Mouse (Mus musculus) lung, embryonic 16.5 days (tissue): ENCODE data around the gene Bpgm. TPM values are rescaled to one million over a fixed set of nuclear protein-coding genes. Genes with fewer than 3 reads are reported as not detected.

ENCODE experiments used
- ATAC-seq: fragments of 200-750 bp; cut with Nextera tagmentation; 2 replicates; pipeline ENCODE4 v1.8.0; 2017; ENCODE audit warnings: low read depth, mild to moderate bottlenecking, moderate library complexity
- H3K27ac ChIP-seq: fragments of 300-500 bp; sonication (generic); 2 replicates; pipeline ENCODE4 v1.5.1; 2014; ENCODE audit warnings: mild to moderate bottlenecking, control low read depth, low read length
- H3K27me3 ChIP-seq: fragments of 300-500 bp; sonication (generic); 2 replicates; pipeline ENCODE4 v1.6.1; 2014; ENCODE audit warnings: low read depth, low read length, mixed read lengths; ENCODE audit not compliant: control insufficient read depth, insufficient read depth
- H3K36me3 ChIP-seq: fragments of 300-500 bp; sonication (generic); 2 replicates; pipeline ENCODE4 v1.6.1; 2014; ENCODE audit warnings: low read length; ENCODE audit not compliant: control insufficient read depth, insufficient read depth
- H3K4me1 ChIP-seq: fragments of 300-500 bp; sonication (generic); replicated peaks from 2 replicates; pipeline ENCODE4 v1.6.1; 2014; ENCODE audit warnings: low read length, mixed read lengths; ENCODE audit not compliant: control insufficient read depth, insufficient read depth
- H3K4me2 ChIP-seq: fragments of 300-500 bp; sonication (generic); 2 replicates; pipeline ENCODE4 v1.6.1; 2014; ENCODE audit warnings: low read depth, low read length, control low read depth
- H3K4me3 ChIP-seq: fragments of 300-500 bp; sonication (generic); 2 replicates; pipeline ENCODE4 v1.5.1; 2014; ENCODE audit warnings: mild to moderate bottlenecking, low read length, control low read depth
- H3K9ac ChIP-seq: fragments of 300-500 bp; sonication (generic); 2 replicates; pipeline ENCODE4 v1.6.1; 2014; ENCODE audit warnings: low read length, control low read depth
- H3K9me3 ChIP-seq: fragments of 300-500 bp; sonication (generic); 2 replicates; pipeline ENCODE4 v1.6.1; 2016; ENCODE audit warnings: low read length; ENCODE audit not compliant: control insufficient read depth
- WGBS: fragments of 180-500 bp; shearing (Covaris S2); extraction: QIAGEN DNeasy Blood & Tissue Kit; methylation state at CpG from one replicate; pipeline ENCODE4 v1.1.7; 2014; 5-methylcytosine and 5-hydroxymethylcytosine counted together
- polyA plus RNA-seq: library from polyadenylated mRNA; unstranded; fragments of >200 nt; fragmentation: Nextera tagmentation; extraction: Ambion mirVana; gene quantifications from 2 replicates; pipeline ENCODE4 v1.2.1, GENCODE M21; 2015

The Bpgm gene
- polyA plus RNA-seq, 1 experiment from 2014 or later = 65.1 TPM

DNA sequence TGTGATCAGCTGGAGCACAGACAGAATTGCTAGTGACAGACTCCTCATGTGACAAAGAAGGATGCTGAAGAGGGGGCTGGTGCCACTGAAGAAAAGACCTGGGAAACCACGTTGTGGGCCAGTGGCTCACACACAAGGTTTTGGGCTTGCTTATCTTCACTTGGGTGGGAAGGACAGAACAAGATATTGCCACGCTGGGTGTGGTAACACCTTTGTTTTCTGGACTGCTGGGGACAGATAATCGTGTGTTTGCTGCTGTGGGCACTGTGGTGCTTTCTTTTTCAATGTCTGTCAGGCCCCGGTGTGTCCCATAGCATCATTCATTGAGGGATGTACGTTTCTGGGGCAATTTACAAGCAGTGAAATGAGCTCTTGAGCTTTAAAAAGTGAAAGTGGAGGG lies 41.7 kb downstream of the Bpgm start:
- Histone ChIP-seq H3K9me3 (no peaks in the 10 kb centered on the region), H3K27me3 (no peaks in the 10 kb centered on the region), H3K27ac (no peak overlapping the region), H3K4me3 (no peak overlapping the region), H3K4me1 (0 out of 2 replicates have a peak, but pooled peaks cover 4% of the 10 kb centered on the region), H3K4me2 (no peak overlapping the region), H3K36me3 (no peaks in the 10 kb centered on the region), H3K9ac (no peak overlapping the region)
- WGBS = 82% methylated on average over 5 of the region's 5 CpGs
- ATAC-seq = no peak

DNA sequence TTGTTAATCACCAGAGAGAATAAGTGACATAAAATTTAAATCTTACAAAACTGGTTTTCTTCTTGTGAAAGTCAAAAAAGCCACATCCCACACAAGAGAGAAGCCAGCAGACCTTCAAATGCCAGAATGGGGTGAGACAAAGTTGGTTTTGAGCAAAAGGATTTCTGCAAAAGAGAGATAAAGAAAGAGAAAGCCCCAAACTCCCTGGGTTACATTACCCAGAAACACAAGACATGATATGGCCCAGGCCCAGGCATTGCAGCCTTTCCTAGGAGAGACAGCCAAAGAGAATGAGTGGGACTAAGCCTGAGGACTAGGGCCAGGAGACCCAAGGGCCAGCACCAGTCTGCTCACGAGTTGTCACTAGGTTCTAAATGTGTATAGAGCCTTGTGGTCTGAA lies 43.1 kb downstream of the Bpgm start:
- 0 out of 2 replicates have a peak, but pooled peaks cover 4% of the 10 kb centered on the region for H3K4me1 ChIP-seq
- no peak overlapping the region for H3K27ac ChIP-seq
- H3K27me3 ChIP-seq = no peaks in the 10 kb centered on the region
- no peak overlapping the region for H3K4me3 ChIP-seq
- H3K36me3 ChIP-seq = no peaks in the 10 kb centered on the region
- no peak for ATAC-seq
- 70% methylated on average over 1 of the region's 1 CpGs for WGBS
- H3K9me3 ChIP-seq = no peaks in the 10 kb centered on the region
- H3K4me2 ChIP-seq = no peak overlapping the region
- H3K9ac ChIP-seq = no peak overlapping the region

GRCm38 (mm10) chr6:34520491-34520890 lies 44.5 kb downstream of the Bpgm start:
- Histone ChIP-seq H3K36me3 (no peaks in the 10 kb centered on the region), H3K4me1 (no peaks in the 10 kb centered on the region), H3K4me3 (no peak overlapping the region), H3K27me3 (no peaks in the 10 kb centered on the region), H3K9ac (no peak overlapping the region), H3K27ac (no peak overlapping the region), H3K9me3 (no peaks in the 10 kb centered on the region), H3K4me2 (no peak overlapping the region)
- ATAC-seq = no peak
- 71% methylated on average over 2 of the region's 2 CpGs for WGBS

GRCm38 (mm10) chr6:34520912-34521311 lies 44.9 kb downstream of the Bpgm start:
- no peak overlapping the region for H3K27ac ChIP-seq

GRCm38 (mm10) chr6:34523476-34523875 lies 47.5 kb downstream of the Bpgm start:
- WGBS = 59% methylated on average over 5 of the region's 5 CpGs
- H3K9ac ChIP-seq = no peak overlapping the region

More at GRCm38 (mm10) chr6:34520912-34521311, 44.9 kb downstream of the Bpgm start:
- H3K9ac ChIP-seq = no peak overlapping the region
- no peak for ATAC-seq
- no peaks in the 10 kb centered on the region for H3K9me3 ChIP-seq
- H3K27me3 ChIP-seq = no peaks in the 10 kb centered on the region
- no peaks in the 10 kb centered on the region for H3K4me1 ChIP-seq
- no peak overlapping the region for H3K4me3 ChIP-seq
- 49% methylated on average over 6 of the region's 6 CpGs for WGBS
- no peak overlapping the region for H3K4me2 ChIP-seq
- H3K36me3 ChIP-seq = no peaks in the 10 kb centered on the region

GRCm38 (mm10) chr6:34525499-34525924 lies 49.5 kb downstream of the Bpgm start:
- H3K4me1 ChIP-seq = no peaks in the 10 kb centered on the region
- H3K9ac ChIP-seq = no peak overlapping the region
- no peaks in the 10 kb centered on the region for H3K27me3 ChIP-seq
- H3K36me3 ChIP-seq = no peaks in the 10 kb centered on the region
- no peak overlapping the region for H3K4me3 ChIP-seq
- H3K27ac ChIP-seq = no peak overlapping the region
- no peak for ATAC-seq
- H3K9me3 ChIP-seq = no peaks in the 10 kb centered on the region
- WGBS = 79% methylated on average over 1 of the region's 1 CpGs
- no peak overlapping the region for H3K4me2 ChIP-seq

More at GRCm38 (mm10) chr6:34523476-34523875, 47.5 kb downstream of the Bpgm start:
- no peak for ATAC-seq
- no peak overlapping the region for H3K4me2 ChIP-seq
- no peaks in the 10 kb centered on the region for H3K36me3 ChIP-seq
- H3K4me1 ChIP-seq = no peaks in the 10 kb centered on the region
- H3K27me3 ChIP-seq = no peaks in the 10 kb centered on the region
- no peak overlapping the region for H3K4me3 ChIP-seq
- H3K9me3 ChIP-seq = no peaks in the 10 kb centered on the region
- no peak overlapping the region for H3K27ac ChIP-seq

GRCm38 (mm10) chr6:34525927-34526326 lies 49.9 kb downstream of the Bpgm start:
- Histone ChIP-seq H3K36me3 (no peaks in the 10 kb centered on the region), H3K9me3 (no peaks in the 10 kb centered on the region), H3K27me3 (no peaks in the 10 kb centered on the region), H3K27ac (no peak overlapping the region), H3K4me3 (no peak overlapping the region), H3K4me2 (no peak overlapping the region), H3K4me1 (no peaks in the 10 kb centered on the region), H3K9ac (no peak overlapping the region)
- 63% methylated on average over 6 of the region's 6 CpGs for WGBS
- ATAC-seq = no peak

DNA sequence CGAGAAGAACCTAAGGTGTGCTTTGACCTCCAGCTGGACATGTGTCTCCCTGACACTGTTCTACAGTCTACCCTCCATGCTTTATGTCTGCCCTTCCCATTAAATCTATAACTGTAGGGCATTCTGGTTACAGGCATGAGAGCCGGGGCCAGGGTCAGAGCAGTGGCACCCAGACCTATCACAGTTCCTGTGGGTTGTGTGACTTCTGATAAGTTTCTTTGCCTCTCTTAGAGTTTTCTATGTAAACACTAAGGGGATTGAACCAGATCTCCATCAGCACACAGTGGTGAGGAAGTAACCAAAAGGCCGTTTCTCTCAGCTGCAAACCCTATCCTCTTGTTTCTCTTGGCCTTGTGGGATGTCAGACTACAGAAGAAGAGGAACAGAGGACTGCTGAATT lies 50.4 kb downstream of the Bpgm start:
- no peaks in the 10 kb centered on the region for H3K4me1 ChIP-seq
- no peak overlapping the region for H3K27ac ChIP-seq
- no peaks in the 10 kb centered on the region for H3K9me3 ChIP-seq
- H3K36me3 ChIP-seq = no peaks in the 10 kb centered on the region
- WGBS = 78% methylated on average over 3 of the region's 3 CpGs
- H3K9ac ChIP-seq = no peak overlapping the region
- H3K4me3 ChIP-seq = no peak overlapping the region
- ATAC-seq = no peak
- H3K27me3 ChIP-seq = no peaks in the 10 kb centered on the region
- no peak overlapping the region for H3K4me2 ChIP-seq

GRCm38 (mm10) chr6:34528131-34528530 lies 52.1 kb downstream of the Bpgm start:
- no peaks in the 10 kb centered on the region for H3K27me3 ChIP-seq
- ATAC-seq = no peak
- 69% methylated on average over 2 of the region's 2 CpGs for WGBS
- no peak overlapping the region for H3K27ac ChIP-seq
- H3K36me3 ChIP-seq = no peaks in the 10 kb centered on the region
- H3K4me1 ChIP-seq = no peaks in the 10 kb centered on the region
- no peak overlapping the region for H3K9ac ChIP-seq
- H3K4me2 ChIP-seq = no peak overlapping the region
- H3K9me3 ChIP-seq = no peaks in the 10 kb centered on the region
- H3K4me3 ChIP-seq = no peak overlapping the region

GRCm38 (mm10) chr6:34529992-34530391 lies 54.0 kb downstream of the Bpgm start:
- WGBS = 54% methylated on average over 3 of the region's 3 CpGs
- Histone ChIP-seq H3K9me3 (no peaks in the 10 kb centered on the region), H3K4me3 (no peak overlapping the region), H3K27me3 (no peaks in the 10 kb centered on the region), H3K4me2 (no peak overlapping the region), H3K36me3 (no peaks in the 10 kb centered on the region), H3K9ac (no peak overlapping the region), H3K4me1 (no peaks in the 10 kb centered on the region), H3K27ac (no peak overlapping the region)
- 0 out of 2 replicates have a peak, but pooled peaks have one; percentile 5 for ATAC-seq
